Mouse (Mus musculus): ENCODE data around the gene Vmn1r94. TPM values are rescaled to one million over a fixed set of nuclear protein-coding genes. Genes with fewer than 3 reads are reported as not detected.

Vmn1r94 gene
- polyA plus RNA-seq (2014; fragmentation: Illumina TruSeq; extraction: RNeasy Lipid Tissue Mini Kit (QIAGEN cat#74804); ENCODE audit: low read depth, low replicate concordance), result not detected

GRCm38 (mm10) chr7:20168277-20168676, at the start of gene Vmn1r94:
Gene Vmn1r94, minus strand, starts transcription at chr7:20168377.

GRCm38 (mm10) chr7:20205507-20205906, 37.3 kb upstream of the Vmn1r94 start, which contains the start of gene Gm6164:
Gene Gm6164, minus strand, starts transcription at chr7:20205607.

DNA sequence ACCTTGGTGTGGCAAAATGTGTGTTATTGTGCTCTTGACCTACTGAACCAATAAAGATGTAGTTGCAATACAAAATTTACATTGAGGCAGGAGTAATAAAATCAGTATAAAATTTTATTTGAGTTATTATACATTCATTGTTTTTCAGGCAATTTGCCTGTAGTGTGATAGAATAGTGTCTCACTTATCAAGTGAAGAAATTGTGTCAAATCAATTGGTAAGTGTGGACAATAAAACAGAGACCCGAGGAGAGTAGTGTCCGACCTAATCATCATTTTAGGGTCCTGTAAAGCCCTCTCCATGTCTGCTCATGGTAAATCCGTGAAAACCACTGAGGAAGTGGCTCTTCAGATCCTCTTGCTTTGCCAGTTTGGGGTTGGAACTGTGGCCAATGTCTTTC, 25.2 kb upstream of the Vmn1r94 start, which contains the start of gene Vmn1r95:
Gene Vmn1r95 (plus strand): TSS at position 301 of the 400 bp plus-strand sequence.

GRCm38 (mm10) chr7:20138988-20139387, 29.2 kb downstream of the Vmn1r94 start, which contains the start of gene Vmn1r93:
Gene Vmn1r93, minus strand, starts transcription at chr7:20139088.

DNA sequence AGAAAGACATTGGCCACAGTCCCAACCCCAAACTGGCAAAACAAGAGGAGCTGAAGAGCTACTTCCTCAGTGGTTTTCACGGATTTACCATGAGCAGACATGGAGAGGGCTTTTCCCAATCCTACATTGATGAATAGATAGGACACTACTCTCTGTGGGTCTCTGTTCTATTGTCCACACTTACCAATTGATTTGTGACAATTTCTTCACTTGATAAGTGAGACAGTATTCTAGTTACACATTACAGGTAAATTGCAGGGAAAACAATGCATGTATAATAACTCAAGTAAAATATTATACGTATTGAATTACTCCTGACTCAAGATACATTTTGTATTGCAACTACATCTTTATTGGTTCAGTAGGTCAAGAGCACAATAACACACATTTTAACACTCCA, 45.7 kb downstream of the Vmn1r94 start, which contains the start of gene Gm16442:
Gene Gm16442 (minus strand): TSS at position 101 of the 400 bp plus-strand sequence.

Other genes starting within 250 kb of the Vmn1r94 start
- gene Pvr, start 247.2 kb downstream of the Vmn1r94 start, polyA plus RNA-seq (2014; fragmentation: Illumina TruSeq; extraction: RNeasy Lipid Tissue Mini Kit (QIAGEN cat#74804); ENCODE audit: low read depth, low replicate concordance), result 7.0 TPM
- 0.21 TPM for gene Igsf23, start 217.6 kb downstream of the Vmn1r94 start, polyA plus RNA-seq (2014; fragmentation: Illumina TruSeq; extraction: RNeasy Lipid Tissue Mini Kit (QIAGEN cat#74804); ENCODE audit: low read depth, low replicate concordance)
- gene Ceacam20, start 203.0 kb downstream of the Vmn1r94 start, polyA plus RNA-seq (2014; fragmentation: Illumina TruSeq; extraction: RNeasy Lipid Tissue Mini Kit (QIAGEN cat#74804); ENCODE audit: low read depth, low replicate concordance), result not detected
- gene Nlrp9b, start 176.9 kb downstream of the Vmn1r94 start, polyA plus RNA-seq (2014; fragmentation: Illumina TruSeq; extraction: RNeasy Lipid Tissue Mini Kit (QIAGEN cat#74804); ENCODE audit: low read depth, low replicate concordance), result not detected
- not detected for gene Vmn1r91, start 68.7 kb downstream of the Vmn1r94 start, polyA plus RNA-seq (2014; fragmentation: Illumina TruSeq; extraction: RNeasy Lipid Tissue Mini Kit (QIAGEN cat#74804); ENCODE audit: low read depth, low replicate concordance)
- gene Gm16442, start 45.8 kb downstream of the Vmn1r94 start, polyA plus RNA-seq (2014; fragmentation: Illumina TruSeq; extraction: RNeasy Lipid Tissue Mini Kit (QIAGEN cat#74804); ENCODE audit: low read depth, low replicate concordance), result not detected
- not detected for gene Vmn1r93, start 29.3 kb downstream of the Vmn1r94 start, polyA plus RNA-seq (2014; fragmentation: Illumina TruSeq; extraction: RNeasy Lipid Tissue Mini Kit (QIAGEN cat#74804); ENCODE audit: low read depth, low replicate concordance)
- not detected for gene Vmn1r95, start 25.3 kb upstream of the Vmn1r94 start, polyA plus RNA-seq (2014; fragmentation: Illumina TruSeq; extraction: RNeasy Lipid Tissue Mini Kit (QIAGEN cat#74804); ENCODE audit: low read depth, low replicate concordance)
- gene Gm6164, start 37.2 kb upstream of the Vmn1r94 start, polyA plus RNA-seq (2014; fragmentation: Illumina TruSeq; extraction: RNeasy Lipid Tissue Mini Kit (QIAGEN cat#74804); ENCODE audit: low read depth, low replicate concordance), result not detected
- gene Gm4498, start 65.5 kb upstream of the Vmn1r94 start, polyA plus RNA-seq (2014; fragmentation: Illumina TruSeq; extraction: RNeasy Lipid Tissue Mini Kit (QIAGEN cat#74804); ENCODE audit: low read depth, low replicate concordance), result not detected
- gene Gm5890, start 94.5 kb upstream of the Vmn1r94 start, polyA plus RNA-seq (2014; fragmentation: Illumina TruSeq; extraction: RNeasy Lipid Tissue Mini Kit (QIAGEN cat#74804); ENCODE audit: low read depth, low replicate concordance), result not detected
- gene Gm4133, start 165.7 kb upstream of the Vmn1r94 start, polyA plus RNA-seq (2014; fragmentation: Illumina TruSeq; extraction: RNeasy Lipid Tissue Mini Kit (QIAGEN cat#74804); ENCODE audit: low read depth, low replicate concordance), result not detected
- gene Gm5728, start 207.0 kb upstream of the Vmn1r94 start, polyA plus RNA-seq (2014; fragmentation: Illumina TruSeq; extraction: RNeasy Lipid Tissue Mini Kit (QIAGEN cat#74804); ENCODE audit: low read depth, low replicate concordance), result not detected
- not detected for gene Vmn1r100, start 249.6 kb upstream of the Vmn1r94 start, polyA plus RNA-seq (2014; fragmentation: Illumina TruSeq; extraction: RNeasy Lipid Tissue Mini Kit (QIAGEN cat#74804); ENCODE audit: low read depth, low replicate concordance)